Mouse (Mus musculus): ENCODE measurements around the gene Mgea5. TPM values are rescaled to one million over a fixed set of nuclear protein-coding genes. Genes with fewer than 3 reads are reported as not detected.

Mgea5 gene
- polyA plus RNA-seq, 1 experiment from 2014 or later: 68.2 TPM

DNA sequence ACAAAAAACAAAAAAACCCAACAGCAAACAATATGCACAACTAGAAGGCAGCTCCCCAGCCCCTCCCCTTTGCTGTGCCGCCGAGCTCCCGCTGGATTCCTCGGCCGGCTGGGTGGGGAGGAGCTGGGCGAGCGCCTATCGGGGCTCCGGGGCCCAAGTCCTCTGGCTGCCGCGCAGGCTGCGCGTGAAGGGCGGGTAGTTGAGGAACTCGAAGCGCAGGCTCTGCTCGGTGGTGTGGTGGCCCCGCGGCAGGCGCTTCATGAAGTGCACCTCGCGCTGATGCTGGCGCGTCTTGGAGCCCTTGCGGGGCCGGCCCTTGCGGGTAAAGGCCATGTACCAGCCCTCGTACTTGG is 46.8 kb downstream of the Mgea5 start:
- Histone ChIP-seq H3K36me3 (no peaks in the 10 kb centered on the region), H3K27ac (no peak overlapping the region), H3K9ac (peak overlapping the region; percentile 55; the same call in 1 of the 2 replicates), H3K27me3 (peaks cover 94% of the 10 kb centered on the region), H3K4me3 (peak overlapping the region; percentile 35), H3K4me1 (peaks cover 55% of the 10 kb centered on the region), H3K9me3 (no peaks in the 10 kb centered on the region), H3K4me2 (replicated peaks) (peak overlapping the region; percentile 66)
- peak; percentile 7; the same call in 1 of the 2 replicates for ATAC-seq (ENCODE audit: low FRiP score, low read depth)
- WGBS: 1% methylated on average over 28 of the region's 28 CpGs

DNA sequence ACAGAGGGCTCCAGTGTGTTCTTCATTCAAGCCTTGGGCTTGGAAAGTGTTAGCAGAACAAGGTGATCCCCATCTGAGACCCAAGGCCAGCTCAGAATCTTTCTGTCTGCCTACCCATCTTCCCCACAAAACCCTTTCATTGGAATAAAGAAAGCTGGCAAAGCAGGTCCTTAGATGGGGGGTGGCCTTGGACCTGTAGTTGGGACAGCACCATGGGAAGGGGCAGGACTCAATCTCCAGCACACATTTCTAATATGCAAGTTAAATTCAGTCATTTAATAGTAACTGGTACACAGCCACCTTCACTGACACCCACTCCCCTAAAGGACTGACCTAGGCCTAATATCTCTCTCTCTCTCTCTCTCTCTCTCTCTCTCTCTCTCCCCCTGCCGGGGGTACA is 47.4 kb downstream of the Mgea5 start:
- no peak overlapping the region for H3K27ac ChIP-seq
- H3K4me1 ChIP-seq: peaks cover 49% of the 10 kb centered on the region
- 67% methylated on average over 1 of the region's 1 CpGs for WGBS
- peaks cover 93% of the 10 kb centered on the region for H3K27me3 ChIP-seq
- H3K9me3 ChIP-seq: no peaks in the 10 kb centered on the region
- H3K9ac ChIP-seq: no peak overlapping the region
- H3K36me3 ChIP-seq: no peaks in the 10 kb centered on the region
- H3K4me3 ChIP-seq: no peak overlapping the region
- ATAC-seq (ENCODE audit: low FRiP score, low read depth): no peak
- no peak overlapping the region for H3K4me2 ChIP-seq (replicated peaks)

DNA sequence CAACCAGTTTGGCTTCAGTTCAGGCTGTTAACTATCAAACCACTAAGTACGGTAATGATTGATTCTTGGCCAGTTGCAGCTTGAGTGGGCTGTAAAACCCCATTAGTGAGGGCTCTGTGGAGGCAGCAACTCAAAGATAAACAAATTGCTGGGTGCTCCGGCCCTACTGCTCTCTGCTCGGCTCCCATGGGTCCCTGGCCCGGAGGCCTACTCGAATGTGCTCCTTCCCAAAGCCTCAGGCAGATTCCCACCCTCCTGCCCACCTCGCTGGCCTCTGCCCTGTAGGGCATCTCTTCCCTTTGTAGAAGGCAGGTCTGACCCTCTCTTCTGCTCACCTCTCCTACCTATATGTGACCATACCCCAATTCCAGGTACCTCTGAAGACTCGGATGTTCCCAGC is 48.9 kb downstream of the Mgea5 start:
- no peak overlapping the region for H3K27ac ChIP-seq
- WGBS: 19% methylated on average over 7 of the region's 7 CpGs
- peaks cover 36% of the 10 kb centered on the region for H3K4me1 ChIP-seq
- H3K36me3 ChIP-seq: no peaks in the 10 kb centered on the region
- H3K9ac ChIP-seq: no peak overlapping the region
- no peak for ATAC-seq (ENCODE audit: low FRiP score, low read depth)
- H3K9me3 ChIP-seq: no peaks in the 10 kb centered on the region
- no peak overlapping the region for H3K4me3 ChIP-seq
- H3K27me3 ChIP-seq: peaks cover 97% of the 10 kb centered on the region
- no peak overlapping the region for H3K4me2 ChIP-seq (replicated peaks)

DNA sequence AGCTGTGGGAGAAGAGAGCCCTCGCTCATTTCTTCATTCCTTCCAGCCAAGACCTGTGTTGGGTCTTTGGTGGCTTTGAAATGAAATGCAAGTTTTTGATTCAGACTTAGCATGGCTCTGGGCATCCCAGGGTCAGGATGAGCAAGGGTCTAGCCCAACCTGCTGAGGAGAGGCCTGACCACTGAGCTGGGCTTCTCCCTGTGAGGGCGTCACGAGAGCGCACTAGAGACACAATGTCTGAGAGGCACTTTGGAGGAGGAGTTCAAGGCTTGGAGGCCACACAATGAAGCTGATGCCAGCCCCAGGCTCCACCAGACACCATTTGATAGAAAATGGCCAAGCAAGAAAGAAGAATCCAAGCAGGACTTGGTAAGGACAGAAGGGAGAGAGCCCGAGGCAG is 49.4 kb downstream of the Mgea5 start:
- H3K4me1 ChIP-seq: peaks cover 31% of the 10 kb centered on the region
- no peak for ATAC-seq (ENCODE audit: low FRiP score, low read depth)
- H3K4me2 ChIP-seq (replicated peaks): no peak overlapping the region
- H3K27ac ChIP-seq: no peak overlapping the region
- no peak overlapping the region for H3K9ac ChIP-seq
- peaks cover 93% of the 10 kb centered on the region for H3K27me3 ChIP-seq
- WGBS: 64% methylated on average over 5 of the region's 5 CpGs
- H3K4me3 ChIP-seq: no peak overlapping the region
- H3K9me3 ChIP-seq: no peaks in the 10 kb centered on the region
- H3K36me3 ChIP-seq: no peaks in the 10 kb centered on the region

DNA sequence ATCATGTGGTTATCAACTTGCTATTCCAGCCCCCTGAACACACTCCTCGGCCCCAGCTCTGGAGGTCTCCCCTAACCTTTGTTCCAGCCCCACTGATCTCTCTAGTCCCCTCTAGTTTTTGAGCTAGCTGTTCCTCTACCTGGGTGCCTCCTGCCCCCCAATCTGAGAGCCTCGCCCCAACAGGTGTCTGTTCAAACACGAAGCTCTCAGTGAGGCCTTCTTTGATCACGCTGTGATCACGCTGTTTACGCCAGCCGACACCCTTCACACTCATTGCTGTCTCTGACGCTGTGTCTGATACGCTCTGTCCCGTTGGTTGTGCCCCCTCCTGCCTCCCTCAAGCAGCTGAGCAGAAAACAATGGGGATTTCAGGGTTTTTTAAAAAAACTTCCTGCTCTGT is 50.1 kb downstream of the Mgea5 start:
- H3K27ac ChIP-seq: no peak overlapping the region
- H3K4me3 ChIP-seq: no peak overlapping the region
- no peak for ATAC-seq (ENCODE audit: low FRiP score, low read depth)
- H3K9ac ChIP-seq: no peak overlapping the region
- no peak overlapping the region for H3K4me2 ChIP-seq (replicated peaks)
- H3K36me3 ChIP-seq: no peaks in the 10 kb centered on the region
- peaks cover 31% of the 10 kb centered on the region for H3K4me1 ChIP-seq
- H3K27me3 ChIP-seq: peaks cover 92% of the 10 kb centered on the region
- no peaks in the 10 kb centered on the region for H3K9me3 ChIP-seq
- 24% methylated on average over 10 of the region's 10 CpGs for WGBS

DNA sequence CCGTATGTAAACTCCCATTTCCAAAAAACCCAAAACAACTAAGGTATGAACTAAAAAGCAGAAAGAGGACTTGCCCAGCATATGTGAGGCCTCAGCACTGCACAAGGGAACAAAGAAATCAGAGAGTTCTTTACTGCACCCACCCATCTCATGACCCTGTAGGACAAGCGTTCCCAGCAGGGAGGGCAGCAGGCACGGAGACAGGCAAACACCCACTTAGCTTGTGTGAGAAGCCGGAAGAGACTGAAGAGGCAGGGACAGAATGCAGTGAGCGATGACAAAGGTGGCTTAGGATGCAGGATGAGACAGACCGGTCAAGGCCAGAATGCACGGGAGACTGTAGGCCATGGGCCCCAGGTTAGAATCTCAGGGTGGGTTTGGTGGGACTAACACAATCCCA is 52.0 kb downstream of the Mgea5 start:
- H3K27me3 ChIP-seq: peaks cover 83% of the 10 kb centered on the region
- H3K27ac ChIP-seq: no peak overlapping the region
- H3K36me3 ChIP-seq: no peaks in the 10 kb centered on the region
- H3K4me2 ChIP-seq (replicated peaks): no peak overlapping the region
- WGBS: 81% methylated on average over 7 of the region's 7 CpGs
- peaks cover 22% of the 10 kb centered on the region for H3K4me1 ChIP-seq
- no peaks in the 10 kb centered on the region for H3K9me3 ChIP-seq
- H3K4me3 ChIP-seq: no peak overlapping the region
- no peak overlapping the region for H3K9ac ChIP-seq
- no peak for ATAC-seq (ENCODE audit: low FRiP score, low read depth)

DNA sequence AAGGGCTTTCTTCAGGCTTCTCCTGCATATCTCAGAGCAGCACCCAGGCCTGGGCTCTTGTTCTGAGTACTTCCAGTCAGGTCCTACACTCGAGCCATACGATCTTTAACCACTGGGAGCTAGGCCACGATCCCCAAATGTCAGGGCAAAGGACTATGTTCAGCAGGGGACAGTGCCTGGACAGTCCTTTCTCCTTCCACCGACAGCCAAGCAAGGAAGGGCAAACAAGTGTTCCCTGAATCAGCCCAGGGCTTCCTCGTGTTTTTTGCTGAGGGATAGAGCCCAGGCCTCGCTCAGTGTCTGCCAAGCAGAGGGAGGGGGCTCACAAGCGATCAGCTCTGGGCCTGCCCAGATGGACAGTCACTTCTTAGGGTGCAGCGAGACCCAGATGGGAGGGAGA is 53.6 kb downstream of the Mgea5 start:
- 77% methylated on average over 8 of the region's 8 CpGs for WGBS
- Histone ChIP-seq H3K4me1 (peaks cover 34% of the 10 kb centered on the region), H3K9ac (no peak overlapping the region), H3K27me3 (peaks cover 66% of the 10 kb centered on the region), H3K9me3 (no peaks in the 10 kb centered on the region), H3K27ac (no peak overlapping the region), H3K4me3 (no peak overlapping the region), H3K4me2 (replicated peaks) (no peak overlapping the region), H3K36me3 (no peaks in the 10 kb centered on the region)
- no peak for ATAC-seq (ENCODE audit: low FRiP score, low read depth)

DNA sequence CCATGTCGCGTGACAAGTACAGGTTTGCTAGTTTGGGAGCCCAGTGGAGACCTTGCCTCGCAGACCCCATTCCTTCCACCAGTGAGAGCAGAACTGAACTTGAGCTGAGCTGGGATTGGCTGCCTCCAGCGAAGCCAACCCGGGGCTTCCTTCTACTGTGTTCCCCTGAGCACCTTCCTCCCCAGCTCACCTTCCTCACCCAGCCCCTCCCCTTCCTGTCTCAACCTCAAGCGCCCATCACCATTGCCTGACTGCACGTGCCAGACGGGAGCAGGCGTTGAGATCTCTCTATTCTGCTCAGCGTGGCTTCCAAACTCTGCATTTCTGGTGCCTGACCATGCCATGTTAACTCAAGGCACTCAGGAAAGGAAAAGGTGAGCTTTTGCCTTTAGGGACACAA is 56.4 kb downstream of the Mgea5 start:
- Histone ChIP-seq H3K9me3 (no peaks in the 10 kb centered on the region), H3K4me2 (replicated peaks) (no peak overlapping the region), H3K27ac (no peak overlapping the region), H3K4me3 (no peak overlapping the region), H3K27me3 (peaks cover 39% of the 10 kb centered on the region), H3K4me1 (peaks cover 19% of the 10 kb centered on the region), H3K9ac (no peak overlapping the region), H3K36me3 (no peaks in the 10 kb centered on the region)
- 63% methylated on average over 10 of the region's 10 CpGs for WGBS
- no peak for ATAC-seq (ENCODE audit: low FRiP score, low read depth)

DNA sequence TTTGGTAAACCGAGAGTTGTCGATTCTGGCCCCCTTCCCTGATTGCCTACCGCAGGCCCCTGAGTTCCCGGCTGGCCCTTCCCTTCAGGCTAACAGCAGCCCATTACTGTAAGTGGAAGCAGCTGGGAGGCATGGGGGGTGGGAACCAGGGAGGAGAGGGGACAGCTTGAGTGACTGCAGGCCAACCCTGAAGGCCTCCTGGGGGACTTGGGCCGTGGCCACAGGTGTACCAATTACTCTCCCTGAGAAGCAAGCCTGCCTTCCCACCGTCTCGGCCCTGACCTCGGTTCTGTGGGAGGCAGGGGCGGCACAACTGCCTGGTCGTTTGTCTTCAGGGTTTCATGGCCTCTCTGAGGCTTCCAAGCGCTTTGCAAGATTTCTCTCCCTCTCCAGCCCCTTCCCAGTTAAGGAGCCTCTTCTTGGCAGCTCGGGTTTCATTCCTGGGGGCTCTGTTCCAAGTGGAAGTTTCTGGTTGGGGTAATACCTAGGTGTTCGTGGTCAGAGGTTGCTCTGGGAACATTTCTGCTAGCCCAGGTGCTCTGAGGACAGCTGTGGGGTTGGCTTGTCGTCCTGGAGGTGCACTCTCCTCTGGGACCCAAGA is 57.9 kb downstream of the Mgea5 start:
- Histone ChIP-seq H3K4me3 (no peak overlapping the region), H3K9me3 (no peaks in the 10 kb centered on the region), H3K36me3 (no peaks in the 10 kb centered on the region), H3K4me1 (peaks cover 19% of the 10 kb centered on the region), H3K27ac (peak overlapping the region; percentile 2; the same call in 1 of the 2 replicates), H3K27me3 (peaks cover 26% of the 10 kb centered on the region), H3K9ac (no peak overlapping the region), H3K4me2 (replicated peaks) (peak overlapping the region; percentile 27)
- peak; percentile 74 for ATAC-seq (ENCODE audit: low FRiP score, low read depth)
- 6% methylated on average over 14 of the region's 14 CpGs for whole genome bisulfite sequencing

DNA sequence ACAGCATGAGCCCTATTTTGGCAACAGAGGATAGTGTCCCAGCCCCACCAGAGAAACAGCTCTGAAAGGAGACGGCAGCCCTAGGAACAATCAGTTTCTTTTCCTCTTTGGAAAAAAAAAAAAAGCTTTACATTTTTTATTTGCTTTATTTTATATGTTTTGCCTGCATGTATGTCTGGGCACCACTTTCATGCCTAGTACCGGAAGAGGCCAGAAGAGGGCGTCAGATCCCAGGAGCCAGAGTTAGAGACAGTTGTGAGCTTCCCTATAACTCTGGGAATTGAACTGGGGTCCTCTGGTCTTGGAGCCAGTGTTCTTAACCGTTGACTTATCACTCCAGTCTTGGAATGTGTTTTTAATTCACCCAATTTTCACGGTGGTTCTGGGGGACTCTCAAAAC is 61.4 kb downstream of the Mgea5 start:
- ATAC-seq (ENCODE audit: low FRiP score, low read depth): no peak
- Histone ChIP-seq H3K4me2 (replicated peaks) (no peak overlapping the region), H3K9me3 (no peaks in the 10 kb centered on the region), H3K9ac (no peak overlapping the region), H3K27me3 (peaks cover 13% of the 10 kb centered on the region; the same call in 1 of the 2 replicates), H3K27ac (no peak overlapping the region), H3K4me1 (peaks cover 28% of the 10 kb centered on the region), H3K36me3 (no peaks in the 10 kb centered on the region), H3K4me3 (no peak overlapping the region)
- 56% methylated on average over 5 of the region's 5 CpGs for WGBS

DNA sequence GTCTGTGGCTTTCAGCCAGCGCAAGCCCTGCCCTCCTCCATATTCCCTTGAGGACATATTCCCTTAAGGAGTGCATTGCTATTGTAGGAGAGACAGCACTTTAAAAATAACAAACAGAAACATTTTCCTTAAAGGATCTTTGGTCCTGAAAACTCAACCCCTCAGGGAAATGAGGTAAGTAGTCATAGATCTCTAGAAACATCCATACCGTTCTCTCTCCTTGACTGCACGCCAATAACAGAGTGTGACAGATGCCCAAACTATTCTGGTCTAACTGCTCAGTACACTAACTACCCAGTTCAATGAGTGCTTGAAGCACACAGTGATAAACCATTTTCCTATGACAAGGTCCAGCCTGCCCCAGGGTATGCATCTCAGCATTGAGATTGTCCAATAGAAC is 65.4 kb downstream of the Mgea5 start:
- H3K4me2 ChIP-seq (replicated peaks): peak overlapping the region; percentile 42

DNA sequence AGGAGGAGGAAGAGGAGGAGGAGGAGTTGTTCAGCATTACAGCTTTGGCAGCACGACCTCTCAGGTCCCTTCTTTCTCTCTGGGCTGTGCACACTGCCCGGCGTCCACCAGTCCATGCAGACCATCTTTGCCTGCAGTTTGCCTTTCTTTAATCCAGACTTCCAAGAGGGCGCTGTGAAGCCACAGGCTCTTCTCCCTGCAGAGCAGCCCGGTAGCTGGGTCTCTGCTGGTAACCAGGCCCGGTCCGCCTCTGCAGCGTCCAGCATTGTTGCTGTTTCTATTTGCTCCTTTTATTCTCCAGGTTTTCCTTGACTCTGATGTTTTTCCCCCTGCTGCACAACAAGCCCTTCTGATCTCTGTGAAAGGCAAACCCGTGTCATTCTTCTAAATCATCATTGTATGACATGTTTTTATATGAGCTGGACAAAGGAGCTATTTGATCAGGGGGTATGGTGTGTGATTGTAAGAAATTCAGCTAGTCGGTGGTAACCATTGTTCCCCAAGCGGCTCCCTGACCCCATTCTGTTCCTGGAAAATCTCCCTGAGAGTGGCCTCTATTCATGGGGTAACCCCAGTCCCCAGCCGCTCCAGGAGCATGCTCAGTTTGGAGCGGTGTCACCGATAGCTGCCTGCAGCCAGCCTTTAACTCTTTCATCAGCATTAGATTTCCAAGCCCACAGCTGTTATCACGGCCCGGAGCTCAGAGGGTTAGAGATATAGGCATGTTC is 66.0 kb downstream of the Mgea5 start:
- Histone ChIP-seq H3K9ac (no peak overlapping the region), H3K4me3 (0 out of 2 replicates have a peak overlapping the region, but pooled peaks have one; percentile 10), H3K4me2 (replicated peaks) (peak overlapping the region; percentile 42), H3K9me3 (no peaks in the 10 kb centered on the region), H3K4me1 (peaks cover 12% of the 10 kb centered on the region), H3K27ac (no peak overlapping the region), H3K27me3 (peaks cover 17% of the 10 kb centered on the region; the same call in 1 of the 2 replicates), H3K36me3 (no peaks in the 10 kb centered on the region)
- 14% methylated on average over 16 of the region's 16 CpGs for WGBS
- peak; percentile 76 for ATAC-seq (ENCODE audit: low FRiP score, low read depth)

More for the DNA sequence above, 65.4 kb downstream of the Mgea5 start:
- no peak for ATAC-seq (ENCODE audit: low FRiP score, low read depth)
- Histone ChIP-seq H3K4me1 (peaks cover 12% of the 10 kb centered on the region), H3K9me3 (no peaks in the 10 kb centered on the region), H3K4me3 (no peak overlapping the region), H3K27ac (no peak overlapping the region), H3K36me3 (no peaks in the 10 kb centered on the region), H3K27me3 (peaks cover 17% of the 10 kb centered on the region; the same call in 1 of the 2 replicates), H3K9ac (no peak overlapping the region)
- WGBS: 69% methylated on average over 3 of the region's 3 CpGs
